Mouse (Mus musculus) kidney, adult 2 months (tissue): ENCODE data around the gene Zfp850. TPM values are rescaled to one million over a fixed set of nuclear protein-coding genes. Genes with fewer than 3 reads are reported as not detected.

Experiments
- DNase-seq: peaks from one replicate; pipeline ENCODE4 v3.0.0; 2021
- H3K27ac ChIP-seq: fragments of 200-500 bp; 2 replicates; pipeline ENCODE4 v1.5.1; 2012; ENCODE audit warnings: low read depth, low read length, control low read depth, inconsistent platforms; ENCODE audit not compliant: insufficient read depth
- H3K27me3 ChIP-seq: fragments of 200-500 bp; replicated peaks from 2 replicates; pipeline ENCODE4 v1.6.1; 2012; ENCODE audit warnings: mild to moderate bottlenecking, moderate library complexity, low read length, inconsistent platforms; ENCODE audit not compliant: control insufficient read depth, insufficient read depth
- H3K36me3 ChIP-seq: fragments of 200-500 bp; 2 replicates; pipeline ENCODE4 v1.6.1; 2012; ENCODE audit warnings: mild to moderate bottlenecking, moderate library complexity, low read length, inconsistent platforms; ENCODE audit not compliant: control insufficient read depth, insufficient read depth
- H3K4me1 ChIP-seq: fragments of 200-500 bp; 2 replicates; pipeline ENCODE4 v1.6.1; 2011; ENCODE audit warnings: low read length; ENCODE audit not compliant: control insufficient read depth, insufficient read depth
- H3K4me3 ChIP-seq: fragments of 200-500 bp; 2 replicates; pipeline ENCODE4 v1.5.1; 2011; ENCODE audit warnings: mild to moderate bottlenecking, low read depth, low read length, control low read depth; ENCODE audit not compliant: insufficient read depth
- CTCF ChIP-seq: fragments of 200-500 bp; conservative IDR thresholded peaks from 2 replicates; pipeline ENCODE4 v1.5.1; 2011; ENCODE audit warnings: low read depth, mild to moderate bottlenecking, control low read depth, low read length, moderate library complexity, mixed read lengths; ENCODE audit not compliant: insufficient read depth, insufficient read length
- POLR2A ChIP-seq: fragments of 200-500 bp; IDR thresholded peaks from one replicate; pipeline ENCODE4 v1.6.1; 2011; ENCODE audit warnings: low read depth, low read length, control low read depth
- WGBS: fragments of 180-500 bp; shearing (Covaris S2); methylation state at CpG from one replicate; pipeline ENCODE4 v1.1.7; 2018; 5-methylcytosine and 5-hydroxymethylcytosine counted together
- polyA plus RNA-seq: library from polyadenylated mRNA; depleted of rRNA; stranded (reverse); fragments of >200 nt; gene quantifications from 2 replicates; pipeline ENCODE4 v1.2.3, GENCODE M21; 2012; rRNA removed

Zfp850 gene
- polyA plus RNA-seq, result 0.11 and 0.29 TPM in 2 replicates

DNA sequence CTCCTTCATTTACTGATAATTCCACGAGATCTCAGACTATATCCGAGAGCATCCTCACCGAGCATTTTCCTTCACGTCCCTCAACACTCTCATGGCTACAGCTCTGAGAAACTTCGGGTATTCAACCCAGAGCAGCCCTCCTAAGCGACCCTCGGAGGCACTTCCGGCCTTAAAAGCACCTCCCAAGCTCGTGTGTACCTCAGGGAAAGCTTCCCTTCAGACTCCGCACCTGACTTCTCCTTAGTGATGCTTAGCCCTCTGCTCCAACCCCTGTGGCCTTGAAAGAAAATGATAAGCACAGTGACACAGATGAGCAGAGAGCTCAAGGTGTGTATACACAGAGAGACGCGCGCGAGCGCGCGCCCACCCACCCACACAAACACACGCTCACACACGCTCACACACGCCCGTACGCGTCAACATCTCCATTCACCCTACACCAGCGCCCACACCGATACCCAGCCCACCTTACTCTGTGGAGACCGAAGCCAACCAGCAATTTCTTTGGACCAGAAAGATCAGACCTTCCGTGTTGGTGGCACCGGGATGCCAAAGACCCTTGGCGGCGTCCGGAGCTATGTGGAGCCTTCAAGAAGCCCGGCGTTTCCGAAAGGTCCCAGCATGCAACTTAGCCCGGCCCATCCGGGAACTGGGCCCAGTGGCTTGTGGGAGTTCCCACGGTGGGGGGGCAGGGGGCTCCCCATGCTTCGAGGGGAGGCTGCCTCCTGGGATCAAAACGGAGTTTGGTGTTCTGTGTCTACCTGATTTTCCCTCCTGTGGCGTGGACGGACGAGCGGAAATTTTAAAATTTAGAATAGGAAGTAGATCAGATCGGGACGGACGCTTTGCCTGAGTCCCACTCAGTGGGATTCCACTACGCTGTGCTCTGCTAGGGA is at the start of gene Zfp850:
Gene Zfp850, minus strand, starts transcription at position 567 of the 896 bp plus-strand sequence.
- 3% methylated on average over 47 of the region's 47 CpGs for WGBS
- H3K27ac ChIP-seq, result no peak within 1 kb of the TSS
- H3K27me3 ChIP-seq, result no peaks in the 10 kb centered on the region
- H3K4me1 ChIP-seq, result no peaks in the 10 kb centered on the region
- no peaks in the 10 kb centered on the region for H3K36me3 ChIP-seq
- DNase-seq, result peak; percentile 79
- peak within 1 kb of the TSS; percentile 78 for H3K4me3 ChIP-seq
- no peak for TF ChIP-seq POLR2A
- no peak for TF ChIP-seq CTCF

DNA sequence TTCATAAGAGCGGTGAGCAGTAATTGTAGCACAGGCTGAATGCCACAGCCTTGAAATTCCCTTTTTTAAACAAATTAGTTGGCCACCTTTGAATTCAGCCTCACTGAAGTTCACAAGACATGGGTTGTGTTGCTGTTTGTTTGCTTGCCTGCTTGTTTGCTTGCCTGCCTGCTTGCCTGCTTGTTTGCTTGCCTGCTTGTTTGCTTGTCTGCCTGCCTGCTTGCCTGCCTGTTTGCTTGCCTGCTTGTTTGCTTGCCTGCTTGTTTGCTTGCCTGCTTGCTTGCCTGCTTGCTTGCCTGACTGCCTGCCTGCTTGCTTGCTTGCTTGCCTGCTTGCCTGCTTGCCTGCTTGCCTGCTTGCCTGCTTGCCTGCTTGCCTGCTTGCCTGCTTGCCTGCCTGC is 46.1 kb upstream of the Zfp850 start:
- no peak overlapping the region for H3K27ac ChIP-seq
- H3K4me1 ChIP-seq, result no peaks in the 10 kb centered on the region
- DNase-seq, result no peak
- H3K27me3 ChIP-seq, result no peaks in the 10 kb centered on the region
- WGBS, result 95% methylated on average over 1 of the region's 1 CpGs
- H3K36me3 ChIP-seq, result no peaks in the 10 kb centered on the region
- TF ChIP-seq CTCF (no peak; the same call in 1 of the 2 replicates), POLR2A (no peak)
- H3K4me3 ChIP-seq, result no peak overlapping the region

DNA sequence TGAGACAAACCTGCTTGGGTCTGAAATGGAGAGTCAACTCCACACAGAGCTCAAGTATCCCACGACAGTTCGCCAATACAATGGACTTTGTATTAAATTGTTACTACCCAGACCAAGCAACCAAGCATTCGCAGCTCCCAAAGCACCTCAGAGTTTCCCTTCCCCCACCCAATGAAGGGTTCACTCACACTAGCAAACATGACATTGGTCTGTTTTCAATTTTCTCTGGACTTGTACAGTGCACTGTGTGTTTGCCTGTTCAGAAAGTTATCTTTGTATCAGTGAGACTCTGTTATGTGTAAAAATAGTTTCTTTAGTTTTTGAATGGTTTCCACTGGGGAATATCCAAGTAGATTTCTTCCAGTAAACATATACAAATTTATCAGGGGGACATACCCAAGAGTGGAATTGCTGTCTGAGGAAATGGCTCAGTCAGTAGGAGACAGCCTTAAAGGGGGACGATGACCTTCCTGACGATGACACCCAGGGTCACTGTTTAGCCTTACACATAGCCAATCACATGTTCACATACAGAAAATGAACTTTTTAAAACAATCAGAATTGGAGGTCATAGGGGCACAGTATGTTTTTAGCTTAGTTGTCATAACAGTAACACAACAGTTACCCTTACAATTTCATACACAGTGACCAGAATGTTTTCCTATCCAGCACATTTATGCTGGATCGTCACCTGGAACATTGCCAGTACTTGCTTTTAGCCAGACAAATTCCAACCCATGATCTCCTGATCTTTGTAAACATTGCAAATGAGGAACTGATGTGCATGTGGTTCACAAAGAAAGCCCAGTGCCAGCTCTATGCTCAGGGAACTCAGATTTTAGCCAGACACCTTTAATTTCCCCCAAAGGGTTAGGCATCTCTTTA is 39.4 kb upstream of the Zfp850 start:
- peaks cover 2% of the 10 kb centered on the region; the same call in 1 of the 2 replicates for H3K4me1 ChIP-seq
- no peaks in the 10 kb centered on the region for H3K36me3 ChIP-seq
- peak; percentile 54 for DNase-seq
- no peak overlapping the region for H3K4me3 ChIP-seq
- WGBS, result 61% methylated on average over 6 of the region's 6 CpGs
- H3K27ac ChIP-seq, result no peak overlapping the region
- TF ChIP-seq POLR2A (no peak), CTCF (no peak)
- no peaks in the 10 kb centered on the region for H3K27me3 ChIP-seq

DNA sequence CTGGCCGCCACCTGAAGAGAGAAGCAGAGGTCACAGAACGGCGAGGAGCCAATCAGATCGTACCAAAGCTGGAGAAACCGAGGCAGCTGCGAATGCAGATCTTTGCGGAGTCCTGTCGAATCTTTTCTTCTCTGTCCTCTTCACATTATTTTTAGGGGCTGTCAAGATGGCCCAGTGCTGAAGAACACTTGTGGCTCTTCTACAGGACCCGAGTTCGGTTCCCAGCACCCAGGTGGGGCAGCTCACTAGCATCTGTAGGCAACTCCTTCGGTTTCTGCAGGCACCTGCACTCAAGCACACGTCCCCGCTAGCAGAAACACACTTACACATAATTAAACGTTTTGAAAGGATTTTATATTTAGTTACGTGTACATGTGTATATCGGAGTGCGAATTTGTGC is 36.7 kb upstream of the Zfp850 start:
- H3K27ac ChIP-seq, result no peak overlapping the region
- H3K4me3 ChIP-seq, result no peak overlapping the region
- no peak for DNase-seq
- WGBS, result 60% methylated on average over 17 of the region's 17 CpGs
- no peak for TF ChIP-seq CTCF
- no peak for TF ChIP-seq POLR2A
- no peaks in the 10 kb centered on the region for H3K27me3 ChIP-seq
- no peaks in the 10 kb centered on the region for H3K36me3 ChIP-seq
- peaks cover 2% of the 10 kb centered on the region; the same call in 1 of the 2 replicates for H3K4me1 ChIP-seq

DNA sequence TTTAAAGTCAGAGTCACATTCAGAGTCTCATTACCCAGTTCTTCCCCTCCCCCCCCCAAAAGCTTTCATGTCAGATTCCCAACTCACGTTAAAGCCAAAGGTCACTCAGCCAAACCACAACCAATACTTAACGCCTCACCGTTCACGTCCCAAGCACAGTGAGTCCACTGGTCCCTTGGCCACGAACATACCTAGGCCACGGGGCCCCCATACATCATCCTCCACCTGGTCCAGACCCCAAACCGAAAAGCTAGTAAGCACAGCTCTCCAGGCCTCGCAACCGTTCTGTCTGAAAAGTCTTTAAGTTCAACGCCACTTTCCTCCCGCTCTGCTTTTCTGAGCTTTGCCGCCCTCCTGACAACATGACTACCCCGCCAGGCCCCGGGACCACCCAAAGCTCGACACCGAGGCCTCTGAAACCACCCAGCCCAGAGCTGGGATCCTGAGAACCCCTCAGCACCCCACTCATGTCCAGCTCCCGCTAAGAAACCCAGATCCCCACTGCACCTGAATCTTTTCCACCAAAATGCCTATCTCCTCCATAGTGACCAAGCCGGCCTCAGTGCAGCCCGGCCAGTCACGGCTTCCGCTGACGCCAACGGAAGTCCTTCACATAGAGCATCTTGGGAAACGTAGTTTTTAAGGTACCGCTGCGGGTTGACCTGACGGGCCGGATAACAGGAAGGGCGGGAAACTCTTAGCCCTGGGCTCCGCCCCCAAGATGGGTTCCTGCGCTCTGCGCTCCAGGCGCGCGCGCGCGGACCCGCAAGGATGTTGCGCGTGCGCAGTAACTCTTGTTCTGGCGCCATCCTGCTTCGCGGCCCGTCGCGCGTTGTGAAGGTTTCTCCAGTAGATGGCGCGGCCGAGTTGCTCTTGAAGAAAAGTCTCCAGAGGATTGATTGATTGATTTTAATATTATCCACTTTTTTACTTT is 35.8 kb upstream of the Zfp850 start, which contains the start of gene Psmc4:
Gene Psmc4, minus strand, starts transcription at position 626 of the 934 bp plus-strand sequence.
- no peaks in the 10 kb centered on the region for H3K27me3 ChIP-seq
- peak within 1 kb of the TSS; percentile 81 for H3K4me3 ChIP-seq
- under 1% methylated on average over 52 of the region's 52 CpGs for WGBS
- peaks cover 2% of the 10 kb centered on the region; the same call in 1 of the 2 replicates for H3K4me1 ChIP-seq
- peak; percentile 99 for DNase-seq
- H3K36me3 ChIP-seq, result no peaks in the 10 kb centered on the region
- 0 out of 2 replicates have a peak within 1 kb of the TSS, but pooled peaks have one; percentile 4 for H3K27ac ChIP-seq
- TF ChIP-seq CTCF (peak; percentile 82), POLR2A (peak; percentile 49)

DNA sequence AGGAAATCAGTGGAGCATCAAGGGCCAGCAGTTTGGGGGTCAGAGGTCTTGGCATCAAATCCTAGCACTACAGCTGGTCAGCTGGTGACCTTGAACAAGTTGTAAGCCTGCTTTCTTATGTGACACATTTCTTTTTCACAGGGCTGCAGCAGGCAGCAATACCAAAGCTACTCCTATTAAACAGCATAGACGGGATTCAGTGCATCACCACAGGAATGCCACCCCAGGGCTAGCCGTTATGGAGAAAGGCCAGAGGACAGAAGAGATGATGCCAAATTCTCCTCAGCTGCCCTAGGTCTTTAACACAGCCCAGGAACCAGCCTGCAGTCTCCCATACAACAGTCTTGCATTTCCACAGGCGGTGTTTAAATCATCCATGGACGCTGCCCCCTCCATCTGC is 30.6 kb upstream of the Zfp850 start:
- no peak overlapping the region for H3K4me3 ChIP-seq
- no peak overlapping the region for H3K27ac ChIP-seq
- H3K4me1 ChIP-seq, result no peaks in the 10 kb centered on the region; the same call in 1 of the 2 replicates
- WGBS, result 70% methylated on average over 4 of the region's 4 CpGs
- DNase-seq, result no peak
- peaks cover 2% of the 10 kb centered on the region; the same call in 1 of the 2 replicates for H3K36me3 ChIP-seq
- no peaks in the 10 kb centered on the region for H3K27me3 ChIP-seq
- TF ChIP-seq POLR2A (no peak), CTCF (no peak)
